Mouse (Mus musculus): ENCODE data around the gene Zc3h8. TPM values are rescaled to one million over a fixed set of nuclear protein-coding genes. Genes with fewer than 3 reads are reported as not detected.

The Zc3h8 gene
- total and polyA plus RNA-seq, 3 experiments: 5.8 to 6.5 TPM; not detected in 1

DNA sequence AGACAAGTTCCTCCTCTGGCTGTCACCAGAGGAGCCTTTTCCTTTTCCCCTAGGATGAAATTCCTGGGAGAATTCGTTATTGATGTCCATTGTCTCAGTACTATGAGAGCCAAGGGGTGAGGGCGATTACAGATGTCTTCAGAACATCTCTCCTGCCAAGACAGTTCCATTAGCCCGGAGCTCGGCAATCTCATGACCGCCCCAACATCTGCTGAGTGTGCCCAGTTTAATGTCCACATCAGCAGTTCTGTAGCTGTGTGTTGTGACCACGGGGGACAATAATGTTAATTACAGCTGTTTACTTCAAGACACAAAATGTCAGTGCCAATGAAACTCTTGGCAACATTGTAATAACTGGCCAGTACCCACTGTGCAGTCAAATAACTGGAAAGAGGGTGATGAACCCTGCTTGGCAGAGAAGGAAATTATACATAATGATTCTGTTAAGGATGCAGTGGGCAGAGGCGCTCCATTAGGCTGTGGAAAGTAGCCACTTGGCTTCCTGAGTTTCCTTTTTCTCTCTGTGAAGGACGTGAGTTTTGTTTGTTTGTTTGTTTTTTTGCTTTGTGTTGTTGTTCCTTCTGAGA is 58.6 kb downstream of the Zc3h8 start:
- Histone ChIP-seq H3K36me3 (ENCODE audit: control insufficient read depth in 1 of 2, insufficient read depth in 2 of 2, low read length in 2 of 2) (no peaks in the 10 kb centered on the region), H3K27me3 (ENCODE audit: control insufficient read depth in 1 of 2, insufficient read depth in 2 of 2, low read length in 2 of 2) (no peaks in the 10 kb centered on the region), H3K4me1 (ENCODE audit: control insufficient read depth in 1 of 2, insufficient read depth in 2 of 2, low read length in 2 of 2) (no peaks in the 10 kb centered on the region), H3K27ac (ENCODE audit: control insufficient read depth, low read depth, low read length) (no peak overlapping the region), H3K79me2 (ENCODE audit: control insufficient read depth, insufficient read depth, low read length, poor library complexity) (no peaks in the 10 kb centered on the region), H3K4me3 (ENCODE audit: control insufficient read depth in 1 of 2, insufficient read depth in 1 of 2, low read depth in 2 of 2, low read length in 2 of 2) (no peak overlapping the region), H3K9me3 (replicated peaks; ENCODE audit: insufficient read depth, low read length) (no peaks in the 10 kb centered on the region), H3K9ac (ENCODE audit: control insufficient read depth, low read depth, low read length, poor library complexity, severe bottlenecking) (no peak overlapping the region)
- TF ChIP-seq RAD21 (IDR thresholded peaks at IDR 0.05; ENCODE audit: low read depth, low read length) (no peak), NELFE (IDR thresholded peaks at IDR 0.05; ENCODE audit: low read depth, low read length) (no peak), RCOR1 (IDR thresholded peaks at IDR 0.05; ENCODE audit: low read depth, low read length) (no peak), SIN3A (IDR thresholded peaks at IDR 0.05; ENCODE audit: low read length) (no peak), MYB (IDR thresholded peaks at IDR 0.05; ENCODE audit: low read depth, low read length) (no peak), UBTF (IDR thresholded peaks at IDR 0.05; ENCODE audit: borderline replicate concordance, insufficient read depth, low read depth, low read length) (no peak), POLR2AphosphoS2 (IDR thresholded peaks at IDR 0.05; ENCODE audit: low read length) (no peak), USF1 (IDR thresholded peaks at IDR 0.05; ENCODE audit: low read depth, low read length) (no peak), USF2 (IDR thresholded peaks at IDR 0.05; ENCODE audit: borderline replicate concordance in 1 of 2, insufficient read depth in 1 of 2, low read depth in 1 of 2, low read length in 2 of 2) (no peak), MAFK (IDR thresholded peaks at IDR 0.05; ENCODE audit: borderline replicate concordance, low read depth, low read length) (no peak), ELF1 (IDR thresholded peaks at IDR 0.05; ENCODE audit: low read depth, low read length) (no peak), TAL1 (IDR thresholded peaks at IDR 0.05; ENCODE audit: low read length) (no peak), ZKSCAN1 (IDR thresholded peaks at IDR 0.05; ENCODE audit: low read depth, low read length) (no peak), GABPA (IDR thresholded peaks at IDR 0.05; ENCODE audit: low read depth, low read length) (no peak)
- DNase-seq (ENCODE audit: low read depth, low spot score): no peak

DNA sequence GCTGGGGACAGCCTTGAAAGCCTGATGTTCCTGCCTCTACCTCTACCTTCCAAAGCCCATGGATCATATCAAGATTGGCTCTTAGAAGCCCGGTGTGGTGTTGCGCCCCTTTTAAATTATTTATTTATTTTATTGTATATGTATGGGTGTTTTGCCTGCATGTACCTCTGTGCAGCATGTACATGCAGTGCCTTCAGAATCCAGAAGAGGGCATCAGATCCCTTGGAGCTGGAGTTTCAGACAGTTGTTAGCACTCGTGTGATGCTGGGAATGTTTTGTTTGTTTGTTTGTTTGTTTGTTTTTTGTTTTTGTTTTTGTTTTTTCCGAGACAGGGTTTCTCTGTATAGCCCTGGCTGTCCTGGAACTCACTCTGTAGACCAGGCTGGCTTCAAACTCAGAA is 62.6 kb downstream of the Zc3h8 start:
- Histone ChIP-seq H3K9me3 (replicated peaks; ENCODE audit: insufficient read depth, low read length) (no peaks in the 10 kb centered on the region), H3K36me3 (ENCODE audit: control insufficient read depth in 1 of 2, insufficient read depth in 2 of 2, low read length in 2 of 2) (no peaks in the 10 kb centered on the region), H3K9ac (ENCODE audit: control insufficient read depth, low read depth, low read length, poor library complexity, severe bottlenecking) (no peak overlapping the region), H3K4me3 (ENCODE audit: control insufficient read depth in 1 of 2, insufficient read depth in 1 of 2, low read depth in 2 of 2, low read length in 2 of 2) (no peak overlapping the region), H3K27ac (ENCODE audit: control insufficient read depth, low read depth, low read length) (no peak overlapping the region), H3K27me3 (ENCODE audit: control insufficient read depth in 1 of 2, insufficient read depth in 2 of 2, low read length in 2 of 2) (no peaks in the 10 kb centered on the region; a peak in 1 of 4 replicates), H3K79me2 (ENCODE audit: control insufficient read depth, insufficient read depth, low read length, poor library complexity) (no peaks in the 10 kb centered on the region), H3K4me1 (ENCODE audit: control insufficient read depth in 1 of 2, insufficient read depth in 2 of 2, low read length in 2 of 2) (no peaks in the 10 kb centered on the region)
- no peak for TF ChIP-seq RCOR1 (IDR thresholded peaks at IDR 0.05; ENCODE audit: low read depth, low read length)
- peak; percentile 27 to 59 (median 52); a peak in 5 of 6 replicates for TF ChIP-seq CTCF (IDR thresholded peaks at IDR 0.05 in 2 of 3, conservative IDR thresholded peaks at IDR 0.05 in 1 of 3; ENCODE audit: control insufficient read depth in 1 of 3, insufficient read depth in 1 of 3, low read depth in 2 of 3, low read length in 3 of 3, poor library complexity in 1 of 3, severe bottlenecking in 1 of 3)
- no peak for TF ChIP-seq ZKSCAN1 (IDR thresholded peaks at IDR 0.05; ENCODE audit: low read depth, low read length)
- no peak for TF ChIP-seq ETS1 (IDR thresholded peaks at IDR 0.05; ENCODE audit: low read depth, low read length)
- TF ChIP-seq KAT2A (conservative IDR thresholded peaks at IDR 0.05; ENCODE audit: low read depth, low read length): no peak
- TF ChIP-seq RAD21 (IDR thresholded peaks at IDR 0.05; ENCODE audit: low read depth, low read length): peak; percentile 55
- no peak for TF ChIP-seq USF1 (IDR thresholded peaks at IDR 0.05; ENCODE audit: low read depth, low read length)
- peak; percentile 62 for TF ChIP-seq SMC3 (IDR thresholded peaks at IDR 0.05; ENCODE audit: low read depth, low read length)
- no peak for TF ChIP-seq JUND (IDR thresholded peaks at IDR 0.05; ENCODE audit: low read depth, low read length)
- TF ChIP-seq ZC3H11A (IDR thresholded peaks at IDR 0.05; ENCODE audit: low read depth, low read length): peak; percentile 52
- DNase-seq (ENCODE audit: low read depth, low spot score): peak; percentile 60

Other genes starting within 250 kb of the Zc3h8 start
- gene Mertk, start 245.1 kb downstream of the Zc3h8 start, total RNA-seq (2012; rRNA removed): not detected in 2 replicates
- gene Mertk, start 245.1 kb downstream of the Zc3h8 start, polyA plus RNA-seq (2012; ENCODE audit: insufficient read depth in 1 of 2, insufficient read length in 2 of 2, low read depth in 1 of 2, low replicate concordance in 2 of 2, missing spikeins in 1 of 2): not detected
- gene Tmem87b, start 126.0 kb downstream of the Zc3h8 start, total RNA-seq (2012; rRNA removed): 3.5 and 3.9 TPM in 2 replicates
- 1 to 10 TPM in 1 of 2 experiments, not detected in 1; 4.8 TPM for gene Tmem87b, start 126.0 kb downstream of the Zc3h8 start, polyA plus RNA-seq (2012; ENCODE audit: insufficient read depth in 1 of 2, insufficient read length in 2 of 2, low read depth in 1 of 2, low replicate concordance in 2 of 2, missing spikeins in 1 of 2)
- not detected in 2 replicates for gene Fbln7, start 81.1 kb downstream of the Zc3h8 start, total RNA-seq (2012; rRNA removed)
- gene Fbln7, start 81.1 kb downstream of the Zc3h8 start, polyA plus RNA-seq (2012; ENCODE audit: insufficient read depth in 1 of 2, insufficient read length in 2 of 2, low read depth in 1 of 2, low replicate concordance in 2 of 2, missing spikeins in 1 of 2): not detected
- 0.65 and 0.69 TPM in 2 replicates for gene Zc3h6, start 23.3 kb upstream of the Zc3h8 start, total RNA-seq (2012; rRNA removed)
- gene Zc3h6, start 23.3 kb upstream of the Zc3h8 start, polyA plus RNA-seq (2012; ENCODE audit: insufficient read depth in 1 of 2, insufficient read length in 2 of 2, low read depth in 1 of 2, low replicate concordance in 2 of 2, missing spikeins in 1 of 2): 1 to 10 TPM in 1 of 2 experiments, not detected in 1; 1.4 TPM
- 2.5 and 2.6 TPM in 2 replicates for gene Gm10762, start 23.6 kb upstream of the Zc3h8 start, total RNA-seq (2012; rRNA removed)
- gene Gm10762, start 23.6 kb upstream of the Zc3h8 start, polyA plus RNA-seq (2012; ENCODE audit: insufficient read depth in 1 of 2, insufficient read length in 2 of 2, low read depth in 1 of 2, low replicate concordance in 2 of 2, missing spikeins in 1 of 2): 1 to 10 TPM in 1 of 2 experiments, not detected in 1; 3.1 TPM
- gene Vinac1, start 104.1 kb upstream of the Zc3h8 start, total RNA-seq (2012; rRNA removed): not detected in 2 replicates
- gene Vinac1, start 104.1 kb upstream of the Zc3h8 start, polyA plus RNA-seq (2012; ENCODE audit: insufficient read depth in 1 of 2, insufficient read length in 2 of 2, low read depth in 1 of 2, low replicate concordance in 2 of 2, missing spikeins in 1 of 2): under 1 TPM in 1 of 2 experiments, not detected in 1; 0.03 TPM
- 5.6 and 5.7 TPM in 2 replicates for gene Ttl, start 121.9 kb upstream of the Zc3h8 start, total RNA-seq (2012; rRNA removed)
- 1 to 10 TPM in 1 of 2 experiments, not detected in 1; 9.3 TPM for gene Ttl, start 121.9 kb upstream of the Zc3h8 start, polyA plus RNA-seq (2012; ENCODE audit: insufficient read depth in 1 of 2, insufficient read length in 2 of 2, low read depth in 1 of 2, low replicate concordance in 2 of 2, missing spikeins in 1 of 2)
- gene Polr1b, start 156.9 kb upstream of the Zc3h8 start, total RNA-seq (2012; rRNA removed): 71.9 and 90.1 TPM in 2 replicates
- 10 to 100 TPM in 1 of 2 experiments, not detected in 1; 92.8 TPM for gene Polr1b, start 156.9 kb upstream of the Zc3h8 start, polyA plus RNA-seq (2012; ENCODE audit: insufficient read depth in 1 of 2, insufficient read length in 2 of 2, low read depth in 1 of 2, low replicate concordance in 2 of 2, missing spikeins in 1 of 2)
- 15.9 and 17.1 TPM in 2 replicates for gene Chchd5, start 185.6 kb upstream of the Zc3h8 start, total RNA-seq (2012; rRNA removed)
- 10 to 100 TPM in 1 of 2 experiments, not detected in 1; 23.7 TPM for gene Chchd5, start 185.6 kb upstream of the Zc3h8 start, polyA plus RNA-seq (2012; ENCODE audit: insufficient read depth in 1 of 2, insufficient read length in 2 of 2, low read depth in 1 of 2, low replicate concordance in 2 of 2, missing spikeins in 1 of 2)